Mouse (Mus musculus): ENCODE results near the gene Nemf.

Gene Nemf

GRCm38 (mm10) chr12:69304051-69304450 lies 52.9 kb downstream of the Nemf start:
- DNase-seq: no peak

DNA sequence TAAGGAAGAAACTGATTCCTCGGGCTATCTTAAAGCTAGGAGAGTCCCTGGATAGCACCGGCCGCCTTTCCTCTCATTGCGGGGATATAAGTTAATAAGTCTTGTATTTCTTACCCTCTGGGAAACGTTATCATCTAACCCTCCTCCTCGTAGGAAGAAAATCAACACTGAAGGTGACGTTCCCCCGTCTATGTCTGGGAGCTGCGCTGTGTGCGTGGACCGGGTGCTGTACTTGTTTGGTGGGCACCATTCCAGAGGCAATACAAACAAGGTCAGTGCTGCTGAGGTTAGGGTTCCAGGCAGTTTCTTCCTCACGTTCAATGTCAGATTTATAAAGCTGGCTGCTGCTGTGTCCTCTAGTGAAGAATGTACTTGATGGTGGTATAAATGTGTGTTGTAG lies 54.8 kb downstream of the Nemf start:
- DNase-seq: no peak

GRCm38 (mm10) chr12:69300391-69300790 lies 56.6 kb downstream of the Nemf start:
- DNase-seq: no peak

GRCm38 (mm10) chr12:69299831-69300230 lies 57.1 kb downstream of the Nemf start:
- no peak for DNase-seq

DNA sequence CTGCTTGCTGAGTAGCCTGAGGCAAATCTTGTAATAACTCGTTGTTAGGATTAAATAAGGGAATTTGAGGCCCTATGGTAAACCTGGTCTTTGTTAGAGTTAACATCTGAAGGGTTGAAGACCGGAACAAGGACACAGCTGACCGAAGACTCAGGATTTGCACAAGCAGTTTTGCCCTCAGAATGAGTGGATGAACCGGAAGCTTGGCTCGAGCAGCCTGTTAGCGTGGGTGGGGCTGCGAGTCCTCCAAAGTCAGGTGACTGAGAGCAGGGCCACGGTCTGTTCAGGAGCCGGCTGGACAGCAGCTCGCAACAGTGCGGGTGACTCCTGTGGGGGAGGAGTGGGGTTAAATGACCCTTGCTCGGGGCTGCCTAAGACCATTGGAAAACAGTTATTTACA lies 57.7 kb downstream of the Nemf start:
- DNase-seq: peak; percentile 40 to 46

GRCm38 (mm10) chr12:69298281-69298680 lies 58.7 kb downstream of the Nemf start:
- no peak for DNase-seq

GRCm38 (mm10) chr12:69297411-69298150 lies 59.4 kb downstream of the Nemf start:
- no peak for DNase-seq

DNA sequence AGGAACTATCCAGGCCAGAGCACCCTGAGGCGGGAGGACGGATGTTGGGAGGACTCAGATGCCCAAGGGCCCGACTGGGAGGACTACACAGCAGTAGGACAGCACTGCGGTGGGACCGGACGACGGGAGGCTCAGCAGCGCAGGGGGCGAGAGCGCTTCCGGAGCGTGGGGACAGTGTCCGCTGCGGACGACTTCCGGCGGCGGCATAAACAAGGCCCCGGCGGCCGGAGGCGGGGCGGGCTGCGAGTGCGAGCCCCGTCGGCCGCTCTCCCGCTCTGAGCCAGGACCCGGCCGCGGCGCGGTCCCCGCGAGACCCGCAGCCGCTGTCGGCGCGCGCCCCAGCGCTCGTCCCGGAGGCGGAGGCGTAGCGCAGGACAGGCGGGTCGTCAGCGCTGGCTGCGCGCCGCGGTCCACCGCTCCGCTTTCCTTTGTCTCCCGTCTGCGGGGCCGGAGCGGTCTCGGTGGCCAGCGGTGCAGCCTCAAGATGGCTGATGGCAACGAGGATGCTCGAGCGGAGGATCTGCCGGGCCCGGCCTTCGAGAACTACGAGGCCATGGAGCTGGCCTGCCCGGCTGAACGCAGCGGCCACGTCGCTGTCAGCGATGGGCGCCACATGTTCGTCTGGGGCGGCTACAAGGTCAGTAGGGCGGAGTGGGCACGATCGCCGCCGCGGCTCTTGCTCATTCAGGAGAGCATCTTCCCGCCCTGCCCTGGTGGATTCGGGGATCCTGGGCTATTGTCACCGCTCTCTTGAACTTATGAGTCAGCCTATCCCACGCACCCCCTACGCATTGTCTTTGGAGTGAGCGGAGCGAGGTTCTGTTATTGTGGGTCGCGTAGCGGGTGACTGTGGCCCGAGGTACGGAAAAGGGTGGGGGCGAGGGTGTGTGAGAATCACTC lies 60.2 kb downstream of the Nemf start, which contains the start of gene Klhdc2:
TSS of gene Klhdc2 (plus strand) at position 171 of the 900 bp plus-strand sequence.
- peak; percentile 92 to 94 for DNase-seq

- peak in 1 of 2 experiments; percentile 18 for DNase-seq
Observed at GRCm38 (mm10) chr12:69295651-69296050, 61.3 kb downstream of the Nemf start.

DNA sequence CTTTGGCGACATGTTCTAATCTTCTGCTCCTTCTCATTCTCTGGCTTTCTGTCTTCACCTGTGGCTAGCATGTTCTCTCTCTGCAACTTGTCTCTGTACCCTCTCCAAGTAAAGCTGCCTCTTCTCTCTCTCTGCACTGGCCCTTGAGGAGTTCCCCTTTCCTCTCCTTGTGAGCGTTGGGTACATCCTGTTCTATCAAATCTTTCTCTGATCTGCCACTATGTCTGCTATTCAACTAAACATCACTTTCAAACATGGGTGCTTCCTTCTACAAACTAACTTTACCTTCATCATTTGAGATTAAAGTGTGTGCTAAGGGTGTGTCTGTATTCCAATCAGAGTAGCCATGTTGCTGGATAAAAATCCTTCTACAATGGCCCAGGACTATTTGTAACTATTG lies 62.0 kb downstream of the Nemf start:
- DNase-seq: no peak

DNA sequence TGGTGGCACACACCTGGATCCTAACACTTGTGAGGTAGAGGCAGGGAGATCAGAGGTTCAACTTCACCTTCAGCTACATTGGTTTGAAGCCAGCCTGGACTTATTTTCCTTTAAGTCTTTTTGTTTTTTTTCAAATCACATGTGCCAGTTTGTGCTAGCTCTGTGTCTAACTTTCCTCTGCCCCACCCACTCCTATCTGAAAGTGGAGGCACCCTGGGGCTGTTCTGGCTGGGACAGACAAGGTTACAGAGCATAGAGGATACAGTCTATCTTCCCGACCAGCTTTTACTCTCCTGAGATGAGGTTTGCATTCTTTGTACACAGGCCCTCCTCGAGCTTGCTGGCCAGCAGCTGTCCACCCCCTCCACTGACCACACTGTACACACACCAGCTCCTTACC lies 63.1 kb downstream of the Nemf start:
- no peak for DNase-seq

- DNase-seq: no peak
Observed at GRCm38 (mm10) chr12:69292401-69292800, 64.6 kb downstream of the Nemf start.

GRCm38 (mm10) chr12:69288699-69289098 lies 68.3 kb downstream of the Nemf start:
- DNase-seq: no peak

DNA sequence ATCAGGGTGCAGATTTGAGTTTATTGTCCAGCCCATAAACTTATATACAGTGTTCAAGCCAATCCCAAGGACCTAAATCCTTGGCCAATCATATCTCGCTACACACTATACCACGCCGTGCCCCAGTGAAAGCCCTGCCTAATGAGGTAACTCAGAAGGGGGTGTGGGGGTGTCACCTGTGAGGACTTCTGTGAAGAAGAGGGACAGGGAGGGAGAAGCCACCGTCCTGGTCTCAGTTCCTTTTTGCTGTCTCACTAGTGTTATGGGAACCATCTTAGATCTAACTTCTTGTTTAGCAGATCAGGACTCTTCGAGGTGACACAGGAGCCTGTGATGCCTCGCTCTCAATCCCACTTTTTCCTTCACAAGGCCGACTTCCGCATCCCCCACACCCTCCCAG lies 69.4 kb downstream of the Nemf start:
- no peak for DNase-seq

DNA sequence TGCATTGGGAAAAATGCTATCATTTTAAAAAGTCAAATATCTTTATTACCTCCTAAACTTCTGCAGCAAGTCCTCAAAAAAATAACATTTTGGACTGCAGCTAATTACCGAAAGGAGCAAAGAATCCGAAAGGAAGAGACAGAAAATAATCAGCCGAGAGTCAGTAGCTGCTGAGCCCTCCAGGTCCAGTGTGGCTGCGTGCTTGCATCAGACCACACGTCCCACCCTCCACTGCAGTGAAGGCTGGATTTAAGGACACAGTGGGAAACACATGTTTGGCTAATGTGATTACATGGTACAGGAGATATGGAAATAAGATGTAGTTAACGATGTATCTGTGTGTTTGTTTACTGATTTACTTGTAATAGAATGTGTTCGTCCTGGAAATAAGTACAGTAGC lies 73.8 kb downstream of the Nemf start:
- DNase-seq: no peak

- no peak for DNase-seq
Observed at GRCm38 (mm10) chr12:69280915-69281314, 76.0 kb downstream of the Nemf start.

- DNase-seq: no peak
Observed at GRCm38 (mm10) chr12:69279931-69280469, 77.0 kb downstream of the Nemf start.

DNA sequence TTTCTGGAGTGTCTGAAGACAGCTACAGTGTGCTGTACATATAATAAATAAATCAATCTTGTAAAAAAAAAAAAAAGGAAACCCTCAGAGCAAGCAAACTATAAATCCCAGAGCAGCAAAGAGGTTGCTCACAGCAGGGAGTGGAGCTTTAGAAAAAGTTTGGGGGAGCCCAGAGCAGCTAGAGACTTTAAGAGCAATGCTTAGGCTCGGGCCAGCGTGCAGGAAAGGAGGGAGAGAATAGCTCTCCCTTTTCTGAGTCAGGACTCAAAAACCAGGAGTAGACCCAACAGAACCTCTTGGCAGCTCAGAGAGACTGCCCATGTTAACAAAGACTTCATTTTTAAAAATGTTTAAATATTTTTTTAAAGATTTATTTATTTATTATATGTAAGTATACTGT lies 88.0 kb downstream of the Nemf start:
- DNase-seq: no peak

DNA sequence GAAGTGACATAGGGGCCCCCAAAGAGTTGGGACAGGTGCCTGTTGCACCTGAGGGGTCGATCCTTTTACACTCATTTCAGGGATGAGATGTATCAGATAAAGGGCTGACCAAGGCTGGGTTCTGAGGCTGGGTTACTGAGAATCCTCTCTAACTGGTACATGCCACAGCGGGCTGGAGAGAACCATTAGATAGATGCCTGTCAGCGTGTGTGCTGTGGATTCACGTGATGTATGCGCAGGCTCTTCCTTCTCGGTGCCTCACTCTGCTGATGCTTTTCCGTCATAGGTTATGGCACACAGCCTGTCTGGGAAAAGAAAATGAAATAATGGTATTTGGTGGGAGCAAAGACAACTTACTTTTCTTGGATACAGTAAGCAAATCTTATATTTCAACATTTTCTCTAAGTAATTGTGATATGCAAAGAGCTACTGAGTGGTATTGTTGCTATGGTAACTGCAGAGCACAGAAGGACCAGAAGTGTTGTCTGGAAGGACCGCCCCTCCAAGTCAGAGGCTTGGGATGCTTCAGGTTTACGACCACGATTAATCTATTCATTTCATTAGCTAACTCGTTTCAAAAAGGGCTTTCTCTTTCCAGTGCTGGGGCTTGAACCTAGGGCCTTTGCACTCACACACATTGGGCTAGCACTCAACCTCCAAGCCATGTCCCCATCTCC lies 88.9 kb downstream of the Nemf start:
- no peak for DNase-seq

DNA sequence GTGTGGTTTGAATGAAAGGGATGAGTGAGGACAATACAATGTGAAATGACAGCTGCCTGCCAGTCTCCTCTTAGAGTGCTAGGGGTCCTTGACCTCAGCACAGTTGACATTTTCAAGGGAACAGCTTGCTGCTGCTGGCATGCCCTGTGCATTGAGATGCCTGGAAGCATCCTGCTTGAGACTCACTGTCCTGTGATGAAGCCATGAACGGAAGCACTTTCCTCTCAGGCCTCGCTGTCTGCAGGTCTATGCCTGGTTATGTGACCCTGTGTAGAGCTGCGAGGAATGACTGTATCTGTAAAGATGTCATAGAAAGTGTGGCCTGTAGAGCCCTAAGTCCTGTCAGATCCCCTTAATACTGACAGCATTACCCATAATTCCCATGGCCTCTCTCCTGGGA lies 91.9 kb downstream of the Nemf start:
- DNase-seq: no peak

DNA sequence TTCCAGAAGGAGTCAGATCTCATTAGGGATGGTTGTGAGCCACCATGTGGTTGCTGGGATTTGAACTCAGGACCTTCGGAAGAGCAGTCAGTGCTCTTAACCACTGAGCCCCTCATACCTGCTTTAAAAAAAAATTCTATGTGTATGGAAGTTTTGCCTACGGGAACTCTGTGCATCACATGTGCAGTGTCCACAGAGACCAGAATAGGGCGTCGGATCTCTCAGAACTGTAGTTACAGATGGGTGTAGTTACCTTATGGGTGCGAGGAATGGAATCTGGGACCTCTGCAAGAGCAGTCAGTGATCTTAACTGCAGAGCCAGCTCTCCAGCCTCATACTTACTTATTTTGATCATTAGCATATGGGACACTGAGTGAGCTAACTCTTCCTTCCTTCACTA lies 94.7 kb downstream of the Nemf start:
- DNase-seq: no peak
